Mouse (Mus musculus) kidney, postnatal 36 days (tissue): ENCODE results near the gene Tns4.

Experiments
- DNase-seq, 2 experiments: peaks; one replicate each; pipeline ENCODE4 v3.0.0; 2021 to 2022; ENCODE audit warnings: mixed read lengths in 2 of 2

The Tns4 gene

GRCm38 (mm10) chr11:99117907-99118306, 28.8 kb upstream of the Tns4 start:
- DNase-seq = no peak

- no peak for DNase-seq
Observed at GRCm38 (mm10) chr11:99115940-99116339, 26.8 kb upstream of the Tns4 start.

- DNase-seq = no peak
Observed at GRCm38 (mm10) chr11:99113111-99113510, 24.0 kb upstream of the Tns4 start.

- DNase-seq = no peak
Observed at GRCm38 (mm10) chr11:99112700-99113099, 23.6 kb upstream of the Tns4 start.

- no peak for DNase-seq
Observed at GRCm38 (mm10) chr11:99111631-99112030, 22.5 kb upstream of the Tns4 start.

- no peak for DNase-seq
Observed at GRCm38 (mm10) chr11:99111155-99111554, 22.0 kb upstream of the Tns4 start.

GRCm38 (mm10) chr11:99110370-99111110, 21.4 kb upstream of the Tns4 start:
- DNase-seq = peak in 1 of 2 experiments; percentile 40

- DNase-seq = no peak
Observed at GRCm38 (mm10) chr11:99108296-99108695, 19.2 kb upstream of the Tns4 start.

GRCm38 (mm10) chr11:99105981-99106726, 17.0 kb upstream of the Tns4 start:
- DNase-seq = peak; percentile 74 to 77

- DNase-seq = no peak
Observed at GRCm38 (mm10) chr11:99104609-99105410, 15.7 kb upstream of the Tns4 start.

- DNase-seq = no peak
Observed at GRCm38 (mm10) chr11:99102575-99103270, 13.6 kb upstream of the Tns4 start.

- no peak for DNase-seq
Observed at GRCm38 (mm10) chr11:99101693-99102092, 12.6 kb upstream of the Tns4 start.

GRCm38 (mm10) chr11:99100215-99100614, 11.1 kb upstream of the Tns4 start:
- no peak for DNase-seq

GRCm38 (mm10) chr11:99099516-99099915, 10.4 kb upstream of the Tns4 start:
- DNase-seq = peak; percentile 41 to 66

- DNase-seq = no peak
Observed at GRCm38 (mm10) chr11:99098924-99099323, 9.8 kb upstream of the Tns4 start.

GRCm38 (mm10) chr11:99096996-99097774, 8.1 kb upstream of the Tns4 start:
- no peak for DNase-seq

- DNase-seq = no peak
Observed at GRCm38 (mm10) chr11:99096417-99096816, 7.3 kb upstream of the Tns4 start.

GRCm38 (mm10) chr11:99095759-99096158, 6.7 kb upstream of the Tns4 start:
- no peak for DNase-seq

- DNase-seq = peak in 1 of 2 experiments; percentile 19
Observed at GRCm38 (mm10) chr11:99094911-99095676, 6.0 kb upstream of the Tns4 start.

GRCm38 (mm10) chr11:99093740-99094139, 4.6 kb upstream of the Tns4 start:
- no peak for DNase-seq

GRCm38 (mm10) chr11:99091666-99092065, 2.6 kb upstream of the Tns4 start:
- no peak for DNase-seq
